Mouse (Mus musculus) stomach, embryonic 14.5 days (tissue): ENCODE measurements around the gene Elmo3. TPM values are rescaled to one million over a fixed set of nuclear protein-coding genes. Genes with fewer than 3 reads are reported as not detected.
"Not testable (repeated sequence)": the region's sequence is repeated elsewhere in the genome, so short reads cannot be mapped to it uniquely, and the experiment has no call there.

Experiments used
- ATAC-seq: fragments of 200-750 bp; cut with Nextera tagmentation; 2 replicates; pipeline ENCODE4 v1.8.0; 2017; ENCODE audit warnings: low read depth, moderate TSS enrichment; ENCODE audit not compliant: insufficient number of reproducible peaks, insufficient read depth, low FRiP score
- H3K27ac ChIP-seq: fragments of 300-500 bp; sonication (generic); 2 replicates; pipeline ENCODE4 v1.5.1; 2014; ENCODE audit warnings: mild to moderate bottlenecking, low read length, moderate library complexity, mixed read lengths
- H3K27me3 ChIP-seq: fragments of 300-500 bp; sonication (generic); 2 replicates; pipeline ENCODE4 v1.6.1; 2014; ENCODE audit warnings: low read length, control low read depth, mixed read lengths; ENCODE audit not compliant: control insufficient read depth, insufficient read depth
- H3K36me3 ChIP-seq: fragments of 300-500 bp; sonication (generic); 2 replicates; pipeline ENCODE4 v1.6.1; 2014; ENCODE audit warnings: mild to moderate bottlenecking, control low read depth, low read length, moderate library complexity, mixed read lengths; ENCODE audit not compliant: control insufficient read depth, insufficient read depth
- H3K4me1 ChIP-seq: fragments of 300-500 bp; sonication (generic); 2 replicates; pipeline ENCODE4 v1.6.1; 2014; ENCODE audit warnings: low read length, control low read depth, mixed read lengths; ENCODE audit not compliant: control insufficient read depth, insufficient read depth
- H3K4me2 ChIP-seq: fragments of 300-500 bp; sonication (generic); replicated peaks from 2 replicates; pipeline ENCODE4 v1.6.1; 2014; ENCODE audit warnings: low read depth, low read length, control low read depth
- H3K4me3 ChIP-seq: fragments of 300-500 bp; sonication (generic); 2 replicates; pipeline ENCODE4 v1.5.1; 2014; ENCODE audit warnings: low read depth, low read length, control low read depth
- H3K9ac ChIP-seq: fragments of 300-500 bp; sonication (generic); replicated peaks from 2 replicates; pipeline ENCODE4 v1.6.1; 2014; ENCODE audit warnings: low read depth, mild to moderate bottlenecking, control low read depth, low read length, moderate library complexity, mixed read lengths
- H3K9me3 ChIP-seq: fragments of 300-500 bp; sonication (generic); 2 replicates; pipeline ENCODE4 v1.6.1; 2016; ENCODE audit warnings: low read depth, low read length, control low read depth; ENCODE audit not compliant: control insufficient read depth
- WGBS: fragments of 180-500 bp; shearing (Covaris S2); extraction: QIAGEN DNeasy Blood & Tissue Kit; methylation state at CpG from one replicate; pipeline ENCODE4 v1.1.7; 2014; 5-methylcytosine and 5-hydroxymethylcytosine counted together
- polyA plus RNA-seq: library from polyadenylated mRNA; unstranded; fragments of >200 nt; fragmentation: Nextera tagmentation; extraction: Ambion mirVana; gene quantifications from 2 replicates; pipeline ENCODE4 v1.2.1, GENCODE M21; 2014

Gene Elmo3
- polyA plus RNA-seq, 1 experiment from 2014 or later = 15.2 TPM

DNA sequence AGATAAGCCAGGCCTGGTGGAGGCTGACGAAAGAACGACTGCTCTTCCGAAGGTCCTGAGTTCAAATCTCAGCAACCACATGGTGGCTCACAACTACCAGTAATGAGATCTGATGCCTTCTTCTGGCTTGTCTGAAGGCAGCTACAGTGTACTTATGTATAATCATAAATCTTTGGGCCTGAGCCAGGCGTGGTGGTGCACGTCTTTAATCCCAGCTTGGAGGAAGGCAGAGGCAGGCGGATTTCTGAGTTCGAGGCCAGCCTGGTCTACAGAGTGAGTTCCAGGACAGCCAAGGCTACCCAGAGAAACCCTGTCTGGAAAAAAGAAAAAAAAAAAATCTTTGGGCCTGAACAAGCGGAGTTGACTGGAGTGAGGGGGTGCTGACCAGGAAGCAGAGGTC is 14.0 kb upstream of the Elmo3 start:
- H3K27me3 ChIP-seq, ATAC-seq, H3K9ac ChIP-seq, H3K9me3 ChIP-seq, H3K27ac ChIP-seq, H3K36me3 ChIP-seq, H3K4me3 ChIP-seq, H3K4me2 ChIP-seq: not testable (repeated sequence)
- H3K4me1 ChIP-seq = peaks cover 14% of the 10 kb centered on the region; the same call in 1 of the 2 replicates
- WGBS = 84% methylated on average over 8 of the region's 8 CpGs

DNA sequence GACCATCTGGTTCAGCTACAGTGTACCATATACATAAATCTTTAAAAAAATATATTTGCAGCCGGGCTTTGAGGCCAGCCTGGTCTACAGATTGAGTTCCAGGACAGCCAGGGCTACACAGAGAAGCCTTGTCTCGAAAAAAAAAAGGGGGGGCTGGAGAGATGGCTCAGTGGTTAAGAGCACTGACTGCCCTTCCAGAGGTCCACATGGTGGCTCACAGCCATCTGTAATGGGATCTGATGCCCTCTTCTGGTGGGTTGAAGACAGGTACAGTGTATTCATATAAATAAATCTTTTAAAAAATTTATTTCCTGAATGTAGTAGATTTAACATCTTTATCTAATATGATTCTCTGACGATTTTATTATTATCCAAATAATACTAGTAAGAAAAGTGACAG is 13.6 kb upstream of the Elmo3 start:
- not testable (repeated sequence) for ATAC-seq, H3K27me3 ChIP-seq, H3K9me3 ChIP-seq, H3K4me3 ChIP-seq, H3K9ac ChIP-seq, H3K36me3 ChIP-seq, H3K4me2 ChIP-seq, H3K27ac ChIP-seq
- peaks cover 17% of the 10 kb centered on the region; the same call in 1 of the 2 replicates for H3K4me1 ChIP-seq
- WGBS = 59% methylated on average over 3 of the region's 3 CpGs

DNA sequence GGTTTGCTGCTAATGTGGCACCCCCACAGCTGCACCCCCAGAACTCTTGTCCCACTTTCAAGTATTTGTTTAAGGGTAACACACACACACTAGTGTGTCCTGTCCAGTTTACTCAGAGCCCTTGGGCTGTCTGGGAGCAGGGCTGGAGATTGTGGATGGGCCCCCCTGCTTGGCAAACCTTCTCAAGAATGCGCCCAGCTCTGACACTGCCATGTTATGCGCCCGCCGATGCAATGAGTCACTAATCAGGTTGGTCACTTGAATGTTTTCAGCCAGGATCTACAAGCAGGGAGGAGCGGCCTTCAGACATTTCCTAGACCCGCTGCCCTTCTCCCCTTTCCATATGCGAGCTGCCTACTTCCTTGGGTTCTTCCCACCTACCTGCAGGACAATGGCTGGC is 12.9 kb upstream of the Elmo3 start:
- ATAC-seq = no peak
- 79% methylated on average over 7 of the region's 7 CpGs for WGBS
- Histone ChIP-seq H3K4me2 (no peak overlapping the region), H3K27me3 (0 out of 2 replicates have a peak, but pooled peaks cover 4% of the 10 kb centered on the region), H3K9me3 (no peaks in the 10 kb centered on the region), H3K4me1 (peaks cover 20% of the 10 kb centered on the region; the same call in 1 of the 2 replicates), H3K9ac (no peak overlapping the region), H3K4me3 (no peak overlapping the region), H3K27ac (no peak overlapping the region), H3K36me3 (no peaks in the 10 kb centered on the region)

DNA sequence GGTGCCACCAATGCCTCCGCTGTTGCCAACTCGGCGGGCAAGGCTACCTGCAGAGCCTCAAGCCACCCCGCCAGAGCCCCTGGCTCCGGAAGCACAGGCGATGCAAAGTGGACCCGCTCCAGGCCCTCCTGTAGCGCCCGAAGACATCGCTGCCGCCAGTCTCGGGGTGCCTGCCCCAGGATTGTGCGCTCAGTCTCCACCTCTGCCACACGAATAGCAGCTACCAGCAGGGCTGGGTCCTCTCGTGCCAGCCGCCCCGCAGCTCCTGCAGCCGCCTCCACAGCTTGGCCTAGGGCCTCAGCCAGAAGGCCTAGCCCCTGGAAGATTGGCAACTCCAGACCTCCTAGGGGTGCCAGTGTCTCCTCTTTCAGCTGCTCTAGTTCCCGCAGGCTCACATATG is 12.0 kb upstream of the Elmo3 start:
- WGBS = 63% methylated on average over 19 of the region's 19 CpGs
- no peak for ATAC-seq
- H3K9me3 ChIP-seq = no peaks in the 10 kb centered on the region
- H3K4me3 ChIP-seq = no peak overlapping the region
- no peak overlapping the region for H3K9ac ChIP-seq
- no peak overlapping the region for H3K4me2 ChIP-seq
- no peaks in the 10 kb centered on the region for H3K36me3 ChIP-seq
- H3K4me1 ChIP-seq = peaks cover 22% of the 10 kb centered on the region
- H3K27me3 ChIP-seq = 0 out of 2 replicates have a peak, but pooled peaks cover 4% of the 10 kb centered on the region
- no peak overlapping the region for H3K27ac ChIP-seq

DNA sequence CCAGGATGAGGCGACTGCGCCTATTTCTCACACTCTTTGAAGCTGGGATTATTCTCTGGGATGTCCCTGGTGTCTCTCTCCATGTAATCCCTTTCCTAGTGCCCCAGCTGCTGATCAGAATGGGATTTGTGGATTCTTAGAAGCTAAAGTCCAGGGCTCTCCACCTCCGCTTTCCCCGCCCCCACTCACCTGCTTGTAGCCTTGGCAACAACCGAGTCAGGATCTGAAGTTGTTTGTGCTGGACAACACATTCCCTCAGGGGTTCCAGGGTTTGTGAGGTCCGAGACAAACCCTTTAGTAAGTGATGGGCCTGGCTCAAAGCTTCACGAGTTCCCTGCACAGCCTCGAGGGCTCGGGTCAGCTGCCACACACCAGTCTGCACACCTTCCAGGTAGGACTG is 10.6 kb upstream of the Elmo3 start:
- H3K36me3 ChIP-seq = peaks cover under 1% of the 10 kb centered on the region
- no peak overlapping the region for H3K9ac ChIP-seq
- H3K27ac ChIP-seq = no peak overlapping the region
- H3K9me3 ChIP-seq = no peaks in the 10 kb centered on the region
- no peak overlapping the region for H3K4me2 ChIP-seq
- ATAC-seq = no peak
- no peak overlapping the region for H3K4me3 ChIP-seq
- WGBS = 63% methylated on average over 9 of the region's 9 CpGs
- H3K27me3 ChIP-seq = 0 out of 2 replicates have a peak, but pooled peaks cover 4% of the 10 kb centered on the region
- H3K4me1 ChIP-seq = peaks cover 25% of the 10 kb centered on the region

DNA sequence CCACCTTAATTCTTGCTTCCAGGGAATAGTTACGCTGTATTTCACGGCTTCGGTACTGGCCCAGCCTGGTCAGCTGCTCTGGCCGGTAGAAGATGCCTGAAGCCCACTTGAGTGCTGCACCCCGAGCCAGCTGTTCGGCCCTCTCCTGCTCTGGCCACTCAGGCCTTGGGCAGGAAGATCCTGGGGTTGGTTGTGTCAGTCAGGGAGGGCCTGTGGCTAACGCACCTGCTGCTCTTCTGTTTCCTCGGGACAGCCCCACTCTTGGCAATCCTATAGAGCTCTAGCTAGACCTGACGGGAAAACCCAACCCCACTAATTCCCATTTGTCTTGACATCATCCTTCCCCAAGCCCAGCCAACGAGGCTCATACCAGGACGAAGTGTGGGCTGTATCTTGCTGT is 10.1 kb upstream of the Elmo3 start:
- WGBS = 70% methylated on average over 11 of the region's 11 CpGs
- 0 out of 2 replicates have a peak, but pooled peaks cover 4% of the 10 kb centered on the region for H3K27me3 ChIP-seq
- H3K9me3 ChIP-seq = no peaks in the 10 kb centered on the region
- H3K4me3 ChIP-seq = no peak overlapping the region
- no peak overlapping the region; the same call in 1 of the 2 replicates for H3K27ac ChIP-seq
- peaks cover 5% of the 10 kb centered on the region for H3K36me3 ChIP-seq
- no peak for ATAC-seq
- peaks cover 20% of the 10 kb centered on the region for H3K4me1 ChIP-seq
- no peak overlapping the region for H3K9ac ChIP-seq
- no peak overlapping the region for H3K4me2 ChIP-seq

DNA sequence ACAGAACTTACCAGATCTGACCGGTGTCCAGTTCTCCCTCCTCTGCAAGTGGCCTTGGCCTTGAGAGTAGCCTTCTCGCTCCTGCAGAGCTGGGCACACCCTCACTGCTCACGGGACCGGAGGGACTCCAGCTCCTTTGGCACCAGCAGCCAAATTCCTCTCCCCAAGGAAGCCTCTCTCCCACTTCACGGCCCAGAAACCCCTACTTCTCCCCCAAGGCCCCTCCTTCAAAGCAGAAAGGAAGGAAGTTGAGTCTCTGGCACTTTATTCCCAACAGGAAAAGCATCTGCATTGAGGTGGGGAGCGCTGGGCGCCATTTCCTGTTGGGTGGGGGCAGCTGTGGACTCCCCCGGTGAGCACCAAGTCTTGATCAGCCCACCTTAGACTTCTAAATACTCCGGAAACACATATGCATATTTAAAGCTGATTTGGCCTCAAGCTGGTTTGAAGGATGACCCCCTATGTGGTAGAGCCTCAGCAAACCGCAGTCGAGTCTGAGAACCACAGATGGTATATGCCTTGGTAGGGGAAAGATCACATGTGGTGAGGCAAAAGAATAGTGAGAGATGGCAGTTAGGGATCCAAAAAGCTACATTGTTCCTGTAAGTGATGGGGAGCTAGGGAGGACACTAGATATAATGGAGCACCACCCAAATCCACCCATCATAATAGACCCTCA is 9.4 kb upstream of the Elmo3 start, which contains the start of gene Exoc3l:
Gene Exoc3l (minus strand): TSS at position 207 of the 679 bp plus-strand sequence.
- no peak within 1 kb of the TSS; the same call in 1 of the 2 replicates for H3K9ac ChIP-seq
- peaks cover 13% of the 10 kb centered on the region for H3K36me3 ChIP-seq
- H3K4me1 ChIP-seq = peaks cover 16% of the 10 kb centered on the region
- H3K27ac ChIP-seq = peak within 1 kb of the TSS; percentile 59; the same call in 1 of the 2 replicates
- ATAC-seq = no peak
- WGBS = 60% methylated on average over 11 of the region's 11 CpGs
- peak within 1 kb of the TSS; percentile 94 for H3K4me2 ChIP-seq
- no peaks in the 10 kb centered on the region for H3K9me3 ChIP-seq
- H3K27me3 ChIP-seq = no peaks in the 10 kb centered on the region
- H3K4me3 ChIP-seq = peak within 1 kb of the TSS; percentile 69; the same call in 1 of the 2 replicates

DNA sequence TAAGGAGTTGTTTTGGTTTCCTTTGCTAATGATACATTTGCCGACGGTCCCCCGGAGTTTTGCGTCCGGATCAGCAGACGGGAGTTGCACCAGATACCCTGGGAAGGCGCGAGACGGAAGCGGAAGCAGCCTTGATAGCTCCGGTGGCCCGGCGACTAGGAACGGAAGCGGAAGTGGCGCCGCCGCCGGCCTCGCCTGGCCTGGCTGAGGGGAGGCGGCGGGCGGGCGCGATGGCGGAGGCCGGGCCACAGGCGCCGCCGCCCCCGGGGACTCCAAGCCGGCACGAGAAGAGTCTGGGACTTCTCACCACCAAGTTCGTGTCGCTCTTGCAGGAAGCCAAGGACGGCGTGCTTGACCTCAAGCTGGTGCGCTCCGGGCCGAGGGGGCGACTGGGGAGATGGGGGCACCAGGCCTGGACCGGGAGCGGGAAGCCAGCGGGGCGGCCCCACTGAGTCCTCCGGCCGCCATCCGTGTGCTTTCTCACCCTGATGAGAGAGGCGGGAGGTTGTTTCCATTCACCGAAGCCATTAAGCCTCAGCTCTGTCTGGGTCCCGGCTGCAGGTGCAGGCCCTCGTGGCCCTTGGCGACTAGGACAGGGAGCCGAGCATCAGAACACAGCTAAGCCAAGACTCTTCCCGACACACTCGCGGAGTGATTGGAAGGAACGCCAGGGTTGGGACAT is 7.7 kb upstream of the Elmo3 start, which contains the start of gene E2f4:
Gene E2f4 (plus strand): TSS at position 153 of the 682 bp plus-strand sequence.
- Histone ChIP-seq H3K4me3 (peak within 1 kb of the TSS; percentile 69), H3K9ac (peak within 1 kb of the TSS; percentile 72), H3K27ac (peak within 1 kb of the TSS; percentile 59; the same call in 1 of the 2 replicates), H3K4me1 (peaks cover 16% of the 10 kb centered on the region), H3K4me2 (peak within 1 kb of the TSS; percentile 94), H3K36me3 (peaks cover 28% of the 10 kb centered on the region), H3K27me3 (no peaks in the 10 kb centered on the region), H3K9me3 (no peaks in the 10 kb centered on the region)
- peak; percentile 87 for ATAC-seq
- under 1% methylated on average over 58 of the region's 58 CpGs for WGBS
